Mouse (Mus musculus) MEL (cell line): ENCODE data around the gene Ablim1.

Experiments
- CTCF ChIP-seq, 3 experiments: IDR thresholded peaks in 2 of 3; conservative IDR thresholded peaks in 1 of 3; 2 replicates each; pipeline ENCODE4 v1.5.1; 2011 to 2012; ENCODE audit warnings: low read length in 3 of 3, low read depth in 2 of 3, mild to moderate bottlenecking in 2 of 3, improper control_type of control experiment in 1 of 3, inconsistent platforms in 1 of 3, mixed read lengths in 1 of 3, moderate library complexity in 1 of 3; ENCODE audit not compliant: control insufficient read depth in 1 of 3, insufficient read depth in 1 of 3, poor library complexity in 1 of 3, severe bottlenecking in 1 of 3
- MYC ChIP-seq: IDR thresholded peaks from 2 replicates; pipeline ENCODE4 v1.6.1; 2011; ENCODE audit warnings: low read depth, mild to moderate bottlenecking, low read length, improper control_type of control experiment, moderate library complexity
- TAL1 ChIP-seq: IDR thresholded peaks from 2 replicates; pipeline ENCODE4 v1.6.1; 2012; ENCODE audit warnings: mild to moderate bottlenecking, inconsistent platforms, low read length, moderate library complexity, mixed read lengths

GRCm38 (mm10) chr19:57103360-57103958 lies 211.3 kb downstream of the Ablim1 start:
- TF ChIP-seq CTCF (IDR thresholded peaks at IDR 0.05 in 2 of 3, conservative IDR thresholded peaks at IDR 0.05 in 1 of 3; ENCODE audit: control insufficient read depth in 1 of 3, insufficient read depth in 1 of 3, low read depth in 2 of 3, low read length in 3 of 3, poor library complexity in 1 of 3, severe bottlenecking in 1 of 3): no peak
- TF ChIP-seq TAL1: no peak
- no peak for TF ChIP-seq MYC
